In the genomic region with DNA sequence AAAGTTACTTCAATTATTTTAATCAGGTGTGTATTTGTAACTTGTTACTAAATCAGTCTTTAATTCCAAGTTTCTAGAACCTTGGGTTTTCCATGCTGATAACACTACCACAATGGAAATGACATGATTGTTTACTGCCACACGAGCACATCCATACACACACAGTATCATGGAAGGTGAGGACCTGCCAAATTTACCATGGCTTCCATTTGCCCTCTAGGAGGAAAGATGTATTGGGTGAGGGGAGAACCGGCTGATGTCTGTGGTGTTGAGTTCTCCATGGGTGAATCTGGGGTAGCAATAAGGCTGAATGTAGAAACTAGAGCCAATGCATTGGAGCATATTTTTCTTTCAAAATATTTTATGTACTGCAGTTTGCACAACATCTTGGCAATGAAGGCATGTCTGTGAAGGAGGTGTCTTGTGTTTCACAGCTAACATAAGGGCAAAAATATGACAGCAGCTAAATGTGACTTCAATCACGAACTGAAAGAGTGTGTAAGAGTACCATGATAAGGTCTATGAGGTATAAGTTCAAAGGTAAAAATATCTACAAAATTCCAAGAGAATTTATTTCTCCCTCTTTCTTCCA, we compare ENCODE assay signal across 12 mouse cellular contexts. TPM values are rescaled to one million over a fixed set of nuclear protein-coding genes. Genes with fewer than 3 reads are reported as not detected.
DNase-seq lines count a peak whose midpoint lies in the region; ATAC-seq and TF ChIP-seq lines count a peak whose summit lies in the region.
"Had no signal": no experiment of that assay in that cellular context is flagged by ENCODE, and none has a peak within 500 bp of the region (broad histone marks: within the 10 kb centered on the region; RNA-seq: fewer than 3 reads in every experiment).

No protein-coding gene starts in this region.

- H3K9me3 ChIP-seq in forebrain, embryonic 14.5 days (replicated peaks; ENCODE audit: control insufficient read depth, low read length) = no peaks in the 10 kb centered on the region
- no peaks in the 10 kb centered on the region for H3K9me3 ChIP-seq in forebrain, embryonic 11.5 days (ENCODE audit: control insufficient read depth, low read length)
- no peaks in the 10 kb centered on the region for H3K9me3 ChIP-seq in heart, embryonic 16.5 days (replicated peaks; ENCODE audit: control insufficient read depth, low read length)
- no peaks in the 10 kb centered on the region for H3K9me3 ChIP-seq in lung, postnatal 0 days (ENCODE audit: low read length)
- H3K9me3 ChIP-seq: embryonic facial prominence, embryonic 10.5 days; limb, embryonic 15.5 days; neural tube, embryonic 12.5 days had no signal

- DNase-seq in forebrain, embryonic 14.5 days (ENCODE audit: low spot score) = peak; percentile 52
- DNase-seq in forebrain, embryonic 11.5 days (ENCODE audit: low spot score) = no peak
- DNase-seq in heart, postnatal 10 days = no peak
- peak; percentile 74 for DNase-seq in lung, postnatal 0 days (ENCODE audit: low spot score)
- DNase-seq in lung, postnatal 4 days = no peak
- no peak for DNase-seq in kidney, adult 8-10 months
- DNase-seq in adrenal gland, adult 8-10 months = no peak

- peak; percentile 71; the same call in 1 of the 2 replicates for ATAC-seq in forebrain, embryonic 14.5 days
- ATAC-seq in forebrain, embryonic 11.5 days (replicated peaks; ENCODE audit: low FRiP score) = no peak
- ATAC-seq in heart, embryonic 16.5 days (replicated peaks; ENCODE audit: extremely low read depth, insufficient read depth, low FRiP score) = no peak
- peak; percentile 26 for ATAC-seq in lung, postnatal 0 days
- ATAC-seq: activated CD4-positive, CD25-positive, alpha-beta regulatory T cell, adult 4 months had no signal

- H3K4me2 ChIP-seq in forebrain, embryonic 14.5 days (ENCODE audit: low read length) = no peak overlapping the region
- no peak overlapping the region for H3K4me2 ChIP-seq in forebrain, embryonic 11.5 days (ENCODE audit: low read depth, low read length, severe bottlenecking)
- peak overlapping the region; percentile 40 for H3K4me2 ChIP-seq in heart, embryonic 16.5 days (ENCODE audit: low read depth, low read length)
- 0 out of 2 replicates have a peak overlapping the region, but pooled peaks have one; percentile 11 for H3K4me2 ChIP-seq in lung, postnatal 0 days (replicated peaks; ENCODE audit: low read depth, low read length)
- H3K4me2 ChIP-seq: limb, embryonic 15.5 days; neural tube, embryonic 12.5 days had no signal

- peaks cover 13% of the 10 kb centered on the region; the same call in 1 of the 2 replicates for H3K4me1 ChIP-seq in forebrain, embryonic 14.5 days (ENCODE audit: control insufficient read depth, insufficient read depth, low read length)
- H3K4me1 ChIP-seq in forebrain, embryonic 11.5 days (replicated peaks; ENCODE audit: control insufficient read depth, insufficient read depth, low read length) = peaks cover 5% of the 10 kb centered on the region; the same call in 1 of the 2 replicates
- H3K4me1 ChIP-seq in heart, embryonic 16.5 days (ENCODE audit: control insufficient read depth, insufficient read depth, low read length) = peaks cover 28% of the 10 kb centered on the region
- H3K4me1 ChIP-seq in lung, postnatal 0 days (ENCODE audit: insufficient read depth, low read depth, low read length) = peaks cover 7% of the 10 kb centered on the region

- intact Hi-C loops in heart, postnatal 10 days (cut with DNase I) = no loop called here

- no peaks in the 10 kb centered on the region for H3K27me3 ChIP-seq in forebrain, embryonic 14.5 days (replicated peaks; ENCODE audit: control insufficient read depth, insufficient read depth, low read length)
- H3K27me3 ChIP-seq in forebrain, embryonic 11.5 days (ENCODE audit: control insufficient read depth, insufficient read depth, low read length) = no peaks in the 10 kb centered on the region
- no peaks in the 10 kb centered on the region for H3K27me3 ChIP-seq in heart, embryonic 16.5 days (ENCODE audit: control insufficient read depth, insufficient read depth, low read length)
- H3K27me3 ChIP-seq in lung, postnatal 0 days (replicated peaks; ENCODE audit: insufficient read depth, low read length) = no peaks in the 10 kb centered on the region
- H3K27me3 ChIP-seq: limb, embryonic 15.5 days; neural tube, embryonic 12.5 days had no signal

- no peak overlapping the region for H3K9ac ChIP-seq in forebrain, embryonic 14.5 days (ENCODE audit: low read length)
- no peak overlapping the region for H3K9ac ChIP-seq in forebrain, embryonic 11.5 days (ENCODE audit: low read length)
- H3K9ac ChIP-seq in heart, embryonic 16.5 days (ENCODE audit: low read length) = no peak overlapping the region
- no peak overlapping the region for H3K9ac ChIP-seq in lung, postnatal 0 days (replicated peaks; ENCODE audit: low read depth)
- H3K9ac ChIP-seq: limb, embryonic 15.5 days; neural tube, embryonic 12.5 days had no signal

- TF ChIP-seq EP300 in lung, postnatal 0 days (IDR thresholded peaks at IDR 0.05) = no peak

- H3K36me3 ChIP-seq in forebrain, embryonic 14.5 days (ENCODE audit: control insufficient read depth, insufficient read depth, low read length) = no peaks in the 10 kb centered on the region
- H3K36me3 ChIP-seq in forebrain, embryonic 11.5 days (ENCODE audit: control insufficient read depth, insufficient read depth, low read length) = no peaks in the 10 kb centered on the region
- H3K36me3 ChIP-seq in heart, embryonic 16.5 days (ENCODE audit: control insufficient read depth, insufficient read depth) = no peaks in the 10 kb centered on the region
- H3K36me3 ChIP-seq in lung, postnatal 0 days (ENCODE audit: insufficient read depth, low read length) = no peaks in the 10 kb centered on the region
- H3K36me3 ChIP-seq: embryonic facial prominence, embryonic 10.5 days; limb, embryonic 15.5 days; neural tube, embryonic 12.5 days had no signal

- no peak overlapping the region for H3K27ac ChIP-seq in forebrain, embryonic 14.5 days (ENCODE audit: low read depth, low read length)
- no peak overlapping the region for H3K27ac ChIP-seq in forebrain, embryonic 11.5 days (ENCODE audit: low read depth, low read length)
- H3K27ac ChIP-seq in heart, embryonic 16.5 days (ENCODE audit: low read length) = peak overlapping the region; percentile 68
- H3K27ac ChIP-seq in lung, postnatal 0 days (ENCODE audit: low read length) = 0 out of 2 replicates have a peak overlapping the region, but pooled peaks have one; percentile 7
- H3K27ac ChIP-seq: embryonic facial prominence, embryonic 10.5 days; neural tube, embryonic 12.5 days had no signal

- H3K4me3 ChIP-seq in forebrain, embryonic 14.5 days (ENCODE audit: low read depth, low read length) = no peak overlapping the region
- no peak overlapping the region for H3K4me3 ChIP-seq in forebrain, embryonic 11.5 days (ENCODE audit: low read depth, low read length)
- H3K4me3 ChIP-seq in heart, embryonic 16.5 days (ENCODE audit: low read length) = no peak overlapping the region
- no peak overlapping the region for H3K4me3 ChIP-seq in lung, postnatal 0 days (ENCODE audit: low read depth, low read length)
- H3K4me3 ChIP-seq: embryonic facial prominence, embryonic 10.5 days; limb, embryonic 15.5 days; neural tube, embryonic 12.5 days had no signal

- 82% methylated on average over 3 of the region's 3 CpGs for whole genome bisulfite sequencing in forebrain, embryonic 14.5 days
- WGBS in forebrain, embryonic 11.5 days = 89% methylated on average over 3 of the region's 3 CpGs
- WGBS in heart, embryonic 16.5 days = 62% methylated on average over 3 of the region's 3 CpGs
- WGBS in lung, postnatal 0 days = 52% methylated on average over 3 of the region's 3 CpGs

- no peak for TF ChIP-seq CTCF in lung, postnatal 0 days (IDR thresholded peaks at IDR 0.05)

RNA-seq across cellular contexts. Expression of a gene that starts 54.4 kb away (rescaled TPM):
- 57.5 and 64.7 TPM in 2 replicates for polyA plus RNA-seq in forebrain, embryonic 14.5 days (2014; fragmentation: Nextera tagmentation; extraction: Ambion mirVana)
- 70.6 and 76.9 TPM in 2 replicates for polyA plus RNA-seq in forebrain, embryonic 11.5 days (2014; fragmentation: Nextera tagmentation; extraction: Ambion mirVana)
- polyA plus RNA-seq in heart, embryonic 16.5 days (2015; fragmentation: Nextera tagmentation; extraction: Ambion mirVana) = 45.5 and 46.0 TPM in 2 replicates
- 10 to 100 TPM; 36.4 to 38.6 TPM for total RNA-seq in heart, postnatal 10 days (2021)
- 58.1 and 62.6 TPM in 2 replicates for polyA plus RNA-seq in lung, postnatal 0 days (2015; fragmentation: Nextera tagmentation; extraction: Ambion mirVana)
- total RNA-seq in adrenal gland, adult 8-10 months (2022) = 10 to 100 TPM; 56.2 to 64.3 (median 62.2) TPM

Comparison
In these comparisons a context has a peak if more than half of its experiments do, and no peak if none do; other contexts are left out.
1. ATAC-seq: peak in forebrain, embryonic 14.5 days (single experiment) and lung, postnatal 0 days (single experiment); none in forebrain, embryonic 11.5 days (single experiment) and heart, embryonic 16.5 days (single experiment).
2. DNase-seq: peak in forebrain, embryonic 14.5 days (single experiment) and lung, postnatal 0 days (single experiment); none in forebrain, embryonic 11.5 days (single experiment), heart, postnatal 10 days (0 of 2), lung, postnatal 4 days (0 of 2), kidney, adult 8-10 months (0 of 2) and adrenal gland, adult 8-10 months (single experiment).
3. H3K27ac ChIP-seq: peak in heart, embryonic 16.5 days (single experiment) and lung, postnatal 0 days (single experiment); none in forebrain, embryonic 14.5 days (single experiment) and forebrain, embryonic 11.5 days (single experiment).
4. H3K4me2 ChIP-seq: peak in heart, embryonic 16.5 days (single experiment) and lung, postnatal 0 days (single experiment); none in forebrain, embryonic 14.5 days (single experiment) and forebrain, embryonic 11.5 days (single experiment).